Mouse (Mus musculus): ENCODE measurements around the gene Naa15. TPM values are rescaled to one million over a fixed set of nuclear protein-coding genes. Genes with fewer than 3 reads are reported as not detected.
"Not testable (repeated sequence)": the region's sequence is repeated elsewhere in the genome, so short reads cannot be mapped to it uniquely, and the experiment has no call there.

The Naa15 gene
- polyA plus RNA-seq, 1 experiment, result 6.7 TPM

- no peak for TF ChIP-seq CTCF (IDR thresholded peaks at IDR 0.05; ENCODE audit: borderline replicate concordance, control insufficient read depth, extremely low read depth, insufficient read depth, low read length, poor library complexity)
- no peak for TF ChIP-seq POLR2A (IDR thresholded peaks at IDR 0.05; ENCODE audit: control insufficient read depth, extremely low read depth, insufficient read depth, low read length, poor library complexity)
- Histone ChIP-seq H3K4me1 (replicated peaks; ENCODE audit: control insufficient read depth, insufficient read depth, low read length) (peaks cover 5% of the 10 kb centered on the region), H3K36me3 (ENCODE audit: control insufficient read depth, insufficient read depth, low read length) (no peaks in the 10 kb centered on the region), H3K27ac (ENCODE audit: control insufficient read depth, insufficient read depth, low read length) (no peak overlapping the region), H3K27me3 (ENCODE audit: control insufficient read depth, insufficient read depth, low read length) (no peaks in the 10 kb centered on the region; the same call in 1 of the 2 replicates), H3K4me3 (ENCODE audit: control insufficient read depth, insufficient read depth, low read length) (no peak overlapping the region)
- WGBS, result 84% methylated on average over 15 of the region's 15 CpGs
- no peak for DNase-seq
These were observed 17.1 kb upstream of the Naa15 start for GRCm38 (mm10) chr3:51397700-51398299.

DNA sequence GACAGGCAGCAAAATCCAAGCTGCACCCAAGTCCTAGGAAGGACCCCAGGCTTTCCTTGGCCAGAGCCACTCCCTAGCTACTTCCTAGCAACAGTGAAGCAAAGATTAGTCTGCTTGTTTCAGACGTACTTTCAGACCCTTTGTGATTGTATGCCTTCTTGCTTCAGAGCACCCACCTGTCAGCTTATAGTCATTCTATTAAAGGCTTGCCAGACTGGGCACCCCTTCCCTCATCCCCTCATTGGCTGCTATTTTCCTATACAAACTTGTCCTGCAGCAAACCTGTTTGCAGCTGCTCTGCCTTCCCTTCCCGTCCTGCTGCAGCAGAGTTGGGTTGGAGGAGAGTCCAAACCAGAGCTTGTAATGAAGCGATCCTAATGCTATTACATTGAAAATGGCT, 16.3 kb upstream of the Naa15 start:
- 80% methylated on average over 3 of the region's 3 CpGs for WGBS
- Histone ChIP-seq H3K27me3 (ENCODE audit: control insufficient read depth, insufficient read depth, low read length) (no peaks in the 10 kb centered on the region; the same call in 1 of the 2 replicates), H3K27ac (ENCODE audit: control insufficient read depth, insufficient read depth, low read length) (no peak overlapping the region), H3K4me1 (replicated peaks; ENCODE audit: control insufficient read depth, insufficient read depth, low read length) (peaks cover 5% of the 10 kb centered on the region), H3K4me3 (ENCODE audit: control insufficient read depth, insufficient read depth, low read length) (no peak overlapping the region), H3K36me3 (ENCODE audit: control insufficient read depth, insufficient read depth, low read length) (no peaks in the 10 kb centered on the region)
- no peak for DNase-seq
- TF ChIP-seq CTCF (IDR thresholded peaks at IDR 0.05; ENCODE audit: borderline replicate concordance, control insufficient read depth, extremely low read depth, insufficient read depth, low read length, poor library complexity) (no peak), POLR2A (IDR thresholded peaks at IDR 0.05; ENCODE audit: control insufficient read depth, extremely low read depth, insufficient read depth, low read length, poor library complexity) (no peak)

GRCm38 (mm10) chr3:51399531-51399930, 15.4 kb upstream of the Naa15 start:
- Histone ChIP-seq H3K4me1 (replicated peaks; ENCODE audit: control insufficient read depth, insufficient read depth, low read length) (peaks cover 5% of the 10 kb centered on the region), H3K27ac (ENCODE audit: control insufficient read depth, insufficient read depth, low read length) (no peak overlapping the region)
- TF ChIP-seq CTCF (IDR thresholded peaks at IDR 0.05; ENCODE audit: borderline replicate concordance, control insufficient read depth, extremely low read depth, insufficient read depth, low read length, poor library complexity) (no peak), POLR2A (IDR thresholded peaks at IDR 0.05; ENCODE audit: control insufficient read depth, extremely low read depth, insufficient read depth, low read length, poor library complexity) (no peak)

DNA sequence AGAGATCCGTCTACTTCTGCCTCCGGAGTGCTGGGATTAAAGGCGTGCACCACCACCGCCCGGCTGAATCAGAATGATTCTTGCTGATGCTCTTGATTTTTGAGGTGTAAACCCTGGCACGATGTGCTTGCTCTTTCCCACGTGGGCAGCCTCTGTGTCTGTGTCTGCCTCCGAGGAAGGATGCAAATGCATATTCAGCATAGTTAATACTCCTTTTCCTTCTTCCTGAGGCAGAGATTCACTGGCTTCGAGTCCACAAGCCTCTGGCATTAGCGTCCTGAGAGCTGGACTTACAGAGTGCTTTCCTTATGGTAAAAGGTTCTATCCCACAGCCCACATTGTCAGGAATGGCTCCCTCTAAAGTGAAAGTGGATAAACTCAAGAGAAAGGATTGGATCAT, 14.3 kb upstream of the Naa15 start:
- no peak overlapping the region for H3K27ac ChIP-seq (ENCODE audit: control insufficient read depth, insufficient read depth, low read length)
- H3K27me3 ChIP-seq (ENCODE audit: control insufficient read depth, insufficient read depth, low read length), result no peaks in the 10 kb centered on the region; the same call in 1 of the 2 replicates
- no peak for DNase-seq
- 80% methylated on average over 10 of the region's 10 CpGs for WGBS
- H3K4me3 ChIP-seq (ENCODE audit: control insufficient read depth, insufficient read depth, low read length), result no peak overlapping the region
- TF ChIP-seq POLR2A (IDR thresholded peaks at IDR 0.05; ENCODE audit: control insufficient read depth, extremely low read depth, insufficient read depth, low read length, poor library complexity) (no peak), CTCF (IDR thresholded peaks at IDR 0.05; ENCODE audit: borderline replicate concordance, control insufficient read depth, extremely low read depth, insufficient read depth, low read length, poor library complexity) (no peak)
- peaks cover 5% of the 10 kb centered on the region for H3K4me1 ChIP-seq (replicated peaks; ENCODE audit: control insufficient read depth, insufficient read depth, low read length)
- H3K36me3 ChIP-seq (ENCODE audit: control insufficient read depth, insufficient read depth, low read length), result no peaks in the 10 kb centered on the region

More at GRCm38 (mm10) chr3:51399531-51399930, 15.4 kb upstream of the Naa15 start:
- Histone ChIP-seq H3K27me3 (ENCODE audit: control insufficient read depth, insufficient read depth, low read length) (no peaks in the 10 kb centered on the region; the same call in 1 of the 2 replicates), H3K4me3 (ENCODE audit: control insufficient read depth, insufficient read depth, low read length) (no peak overlapping the region), H3K36me3 (ENCODE audit: control insufficient read depth, insufficient read depth, low read length) (no peaks in the 10 kb centered on the region)
- 75% methylated on average over 4 of the region's 4 CpGs for WGBS
- DNase-seq, result no peak

DNA sequence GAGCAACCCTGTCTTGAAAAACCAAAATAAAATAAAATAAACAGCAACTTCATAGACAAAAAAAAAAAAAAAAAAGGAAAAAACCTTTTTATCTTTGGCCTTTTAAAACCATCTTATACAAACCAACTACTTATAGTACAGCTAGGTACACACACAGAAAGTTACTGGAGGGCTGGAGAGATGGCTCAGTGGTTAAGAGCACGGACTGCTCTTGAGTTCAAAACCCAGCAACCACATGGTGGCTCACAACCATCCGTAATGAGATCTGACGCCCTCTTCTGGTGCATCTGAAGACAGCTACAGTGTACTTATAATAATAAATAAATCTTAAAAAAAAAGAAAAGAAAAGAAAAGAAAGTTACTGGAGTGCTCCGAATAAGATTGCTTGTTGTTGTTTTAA, 12.9 kb upstream of the Naa15 start:
- H3K36me3 ChIP-seq (ENCODE audit: control insufficient read depth, insufficient read depth, low read length); H3K4me1 ChIP-seq (replicated peaks; ENCODE audit: control insufficient read depth, insufficient read depth, low read length); H3K27ac ChIP-seq (ENCODE audit: control insufficient read depth, insufficient read depth, low read length); H3K4me3 ChIP-seq (ENCODE audit: control insufficient read depth, insufficient read depth, low read length); H3K27me3 ChIP-seq (ENCODE audit: control insufficient read depth, insufficient read depth, low read length); DNase-seq: not testable (repeated sequence)
- WGBS, result 67% methylated on average over 4 of the region's 4 CpGs

DNA sequence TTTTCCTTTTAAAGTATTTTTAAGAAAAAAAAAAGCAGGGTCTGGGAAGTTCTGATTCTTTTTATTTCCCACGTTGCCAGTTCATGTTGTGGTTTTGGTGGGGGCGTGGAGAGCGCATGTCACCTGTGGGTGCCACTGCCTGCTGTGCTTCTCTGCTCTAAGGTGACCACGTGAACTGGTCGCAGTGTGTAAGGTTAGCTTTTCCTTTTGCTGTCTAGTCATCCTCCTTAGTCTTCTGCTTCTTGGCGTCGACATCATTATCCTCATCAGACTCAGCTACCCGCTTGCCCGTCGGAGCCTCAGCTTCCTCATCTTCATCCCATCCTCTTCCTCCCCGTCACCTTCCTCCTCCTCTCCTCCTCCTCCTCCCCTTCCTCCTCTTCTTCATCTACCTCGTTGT, 12.3 kb upstream of the Naa15 start:
- H3K36me3 ChIP-seq (ENCODE audit: control insufficient read depth, insufficient read depth, low read length), result no peaks in the 10 kb centered on the region
- TF ChIP-seq POLR2A (IDR thresholded peaks at IDR 0.05; ENCODE audit: control insufficient read depth, extremely low read depth, insufficient read depth, low read length, poor library complexity) (no peak), CTCF (IDR thresholded peaks at IDR 0.05; ENCODE audit: borderline replicate concordance, control insufficient read depth, extremely low read depth, insufficient read depth, low read length, poor library complexity) (no peak)
- H3K27ac ChIP-seq (ENCODE audit: control insufficient read depth, insufficient read depth, low read length), result no peak overlapping the region
- no peak for DNase-seq
- no peaks in the 10 kb centered on the region for H3K4me1 ChIP-seq (replicated peaks; ENCODE audit: control insufficient read depth, insufficient read depth, low read length)
- WGBS, result 68% methylated on average over 12 of the region's 12 CpGs
- no peaks in the 10 kb centered on the region; the same call in 1 of the 2 replicates for H3K27me3 ChIP-seq (ENCODE audit: control insufficient read depth, insufficient read depth, low read length)
- no peak overlapping the region for H3K4me3 ChIP-seq (ENCODE audit: control insufficient read depth, insufficient read depth, low read length)

Measured in thymus, adult 2 months (tissue).